Mouse (Mus musculus) neutrophil, adult 5-6 weeks (primary cell): ENCODE measurements around the gene Gm3755. TPM values are rescaled to one million over a fixed set of nuclear protein-coding genes. Genes with fewer than 3 reads are reported as not detected.
"Not testable (repeated sequence)": the region's sequence is repeated elsewhere in the genome, so short reads cannot be mapped to it uniquely, and the experiment has no call there.

Source experiments
- ATAC-seq: fragments of 151-379, 151-347 bp; 2 replicates; pipeline ENCODE4 v1.8.0; 2017; ENCODE audit warnings: mild to moderate bottlenecking, moderate TSS enrichment; ENCODE audit not compliant: insufficient number of reproducible peaks, poor library complexity, low FRiP score, severe bottlenecking; ENCODE audit errors: extremely low read depth
- total RNA-seq: library from RNA; stranded (forward); fragments of 200-1000 nt; gene quantifications from 2 replicates; pipeline ENCODE4 v1.2.3, GENCODE M21; 2017

Gm3755 gene
- 0.23 TPM in 1 of 2 replicates, not detected in the other for total RNA-seq

- not testable (repeated sequence) for ATAC-seq
Measured at GRCm38 (mm10) chr14:7450817-7451216, at the start of gene Gm3755. Gm3755 (minus strand) TSS chr14:7450917.

- ATAC-seq = not testable (repeated sequence)
Measured at GRCm38 (mm10) chr14:7488731-7489130, 38.0 kb upstream of the Gm3755 start.

GRCm38 (mm10) chr14:7483662-7484061, 32.9 kb upstream of the Gm3755 start, which contains the start of gene Gm3752:
Gm3752 (minus strand) TSS chr14:7483762.
- not testable (repeated sequence) for ATAC-seq

- ATAC-seq = not testable (repeated sequence)
Measured at GRCm38 (mm10) chr14:7422496-7422895, 28.2 kb downstream of the Gm3755 start.

Other genes with a start within 250 kb of the Gm3755 start
- not detected in 2 replicates for gene Gm3727, start 186.2 kb downstream of the Gm3755 start, total RNA-seq
- not detected in 2 replicates for gene Gm3739, start 135.9 kb downstream of the Gm3755 start, total RNA-seq
- gene Gm5797, start 118.5 kb downstream of the Gm3755 start, total RNA-seq = not detected in 2 replicates
- not detected in 2 replicates for gene Gm8374, start 85.8 kb downstream of the Gm3755 start, total RNA-seq
- gene Gm3752, start 32.8 kb upstream of the Gm3755 start, total RNA-seq = not detected in 2 replicates
- not detected in 2 replicates for gene Gm3558, start 117.6 kb upstream of the Gm3755 start, total RNA-seq
- gene Gm10338, start 144.7 kb upstream of the Gm3755 start, total RNA-seq = not detected in 2 replicates
- not detected in 2 replicates for gene Gm10128, start 193.1 kb upstream of the Gm3755 start, total RNA-seq